In the genomic region with DNA sequence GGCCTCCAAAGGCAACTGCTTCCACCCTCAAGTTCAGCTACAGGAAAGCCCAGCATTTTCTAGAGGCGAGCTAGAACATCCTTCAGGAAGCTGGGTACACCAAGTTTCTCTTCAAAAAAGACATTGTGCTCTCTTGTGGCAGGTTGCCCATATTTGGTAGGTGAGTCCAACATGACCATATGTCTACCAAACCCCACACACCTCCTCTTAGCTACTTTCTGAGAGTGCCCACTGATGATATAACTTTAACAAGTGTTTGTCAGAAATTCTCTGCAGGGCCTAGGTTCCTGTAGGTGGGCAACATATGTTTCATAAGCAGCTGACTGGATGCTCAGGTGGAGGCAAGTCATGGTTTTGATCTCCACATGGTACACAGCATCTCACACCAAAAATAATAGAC, we compare ENCODE assay signal across 19 mouse cellular contexts. TPM values are rescaled to one million over a fixed set of nuclear protein-coding genes. Genes with fewer than 3 reads are reported as not detected.
DNase-seq lines count a peak whose midpoint lies in the region.
"Had no signal": no experiment of that assay in that cellular context is flagged by ENCODE, and none has a peak within 500 bp of the region (broad histone marks: within the 10 kb centered on the region; RNA-seq: fewer than 3 reads in every experiment).

No protein-coding gene starts in this region.

- DNase-seq in layer of hippocampus, adult 11-12 months (ENCODE audit: low spot score) = peak; percentile 43
- DNase-seq in layer of hippocampus, postnatal 10 days (ENCODE audit: low spot score in 2 of 2) = no peak
- DNase-seq in right cerebral cortex, adult 2 months (ENCODE audit: low spot score in 2 of 2) = peak; percentile 44 to 60
- no peak for DNase-seq in right cerebral cortex, postnatal 4 days
- peak; percentile 34 for DNase-seq in cerebellum, adult 9-10 months
- peak; percentile 52 for DNase-seq in telencephalon, adult 2 months (ENCODE audit: low read depth, low spot score)
- no peak for DNase-seq in MN1 (ENCODE audit: low spot score)
- DNase-seq: adrenal gland, adult 8-10 months; gastrocnemius, postnatal 25 days; heart, adult 18-20 months; heart, postnatal 10 days; kidney, adult 9 months; kidney, postnatal 25 days; lung, embryonic 14.5 days; thymus, adult 2 months had no signal

RNA-seq across cellular contexts. Expression of gene Pet117, which starts 45.9 kb away (rescaled TPM):
- total RNA-seq in layer of hippocampus, postnatal 10 days (2021) = 1 to 10 TPM; 5.4 to 7.9 TPM
- total RNA-seq: common myeloid progenitor, adult 5-6 weeks; hindbrain, postnatal 0 days; megakaryocyte, adult 5-6 weeks; MEL had no signal

RNA-seq across cellular contexts. Expression of gene Kat14, which starts 45.9 kb away (rescaled TPM):
- 10 to 100 TPM; 26.5 to 29.3 TPM for total RNA-seq in layer of hippocampus, postnatal 10 days (2021)

Comparison
In these comparisons a context has a peak if more than half of its experiments do, and no peak if none do; other contexts are left out.
1. DNase-seq: peak in layer of hippocampus, adult 11-12 months (single experiment), right cerebral cortex, adult 2 months (2 of 2), cerebellum, adult 9-10 months (single experiment) and telencephalon, adult 2 months (single experiment); none in layer of hippocampus, postnatal 10 days (0 of 2), right cerebral cortex, postnatal 4 days (single experiment) and MN1 (single experiment).